Mouse (Mus musculus) intestine, postnatal 0 days (tissue): Measurements from ENCODE around the gene Lipe. TPM values are rescaled to one million over a fixed set of nuclear protein-coding genes. Genes with fewer than 3 reads are reported as not detected.

Experiments
- ATAC-seq: fragments of 200-750 bp; cut with Nextera tagmentation; 2 replicates; pipeline ENCODE4 v1.8.0; 2017; ENCODE audit warnings: mild to moderate bottlenecking, moderate TSS enrichment, moderate library complexity
- H3K27ac ChIP-seq: fragments of 300-500 bp; sonication (generic); 2 replicates; pipeline ENCODE4 v1.5.1; 2014; ENCODE audit warnings: mild to moderate bottlenecking, low read depth, low read length, moderate library complexity
- H3K27me3 ChIP-seq: fragments of 300-500 bp; sonication (generic); replicated peaks from 2 replicates; pipeline ENCODE4 v1.6.1; 2014; ENCODE audit warnings: low read length, mixed read lengths; ENCODE audit not compliant: control insufficient read depth, insufficient read depth
- H3K36me3 ChIP-seq: fragments of 300-500 bp; sonication (generic); 2 replicates; pipeline ENCODE4 v1.6.1; 2014; ENCODE audit warnings: mild to moderate bottlenecking, moderate library complexity; ENCODE audit not compliant: control insufficient read depth, insufficient read depth
- H3K4me1 ChIP-seq: fragments of 300-500 bp; sonication (generic); replicated peaks from 2 replicates; pipeline ENCODE4 v1.6.1; 2014; ENCODE audit warnings: antibody characterized with exemption, low read length, mixed read lengths; ENCODE audit not compliant: control insufficient read depth, insufficient read depth
- H3K4me2 ChIP-seq: fragments of 300-500 bp; sonication (generic); replicated peaks from 2 replicates; pipeline ENCODE4 v1.6.1; 2014; ENCODE audit warnings: low read depth, mild to moderate bottlenecking, moderate library complexity
- H3K4me3 ChIP-seq: fragments of 300-500 bp; sonication (generic); 2 replicates; pipeline ENCODE4 v1.5.1; 2014; ENCODE audit warnings: low read depth, low read length
- H3K9ac ChIP-seq: fragments of 300-500 bp; sonication (generic); 2 replicates; pipeline ENCODE4 v1.6.1; 2014; ENCODE audit warnings: mild to moderate bottlenecking, low read depth, low read length
- H3K9me3 ChIP-seq: fragments of 300-500 bp; sonication (generic); 2 replicates; pipeline ENCODE4 v1.6.1; 2016; ENCODE audit warnings: mixed run types; ENCODE audit not compliant: control insufficient read depth
- CTCF ChIP-seq: sonication (generic); IDR thresholded peaks from 2 replicates; pipeline ENCODE4 v1.5.1; 2016; ENCODE audit warnings: low read depth, mild to moderate bottlenecking, control low read depth, antibody characterized with exemption, moderate library complexity
- WGBS: fragments of 180-500 bp; shearing (Covaris S2); extraction: QIAGEN DNeasy Blood & Tissue Kit; methylation state at CpG from one replicate; pipeline ENCODE4 v1.1.7; 2014; 5-methylcytosine and 5-hydroxymethylcytosine counted together
- polyA plus RNA-seq: library from polyadenylated mRNA; unstranded; fragments of >200 nt; fragmentation: Nextera tagmentation; extraction: Ambion mirVana; gene quantifications from 2 replicates; pipeline ENCODE4 v1.2.1, GENCODE M21; 2015

The Lipe gene
- polyA plus RNA-seq, 1 experiment from 2014 or later, result 15.0 TPM

- H3K27me3 ChIP-seq, result peaks cover 25% of the 10 kb centered on the region
- H3K4me3 ChIP-seq, result no peak overlapping the region
- H3K9me3 ChIP-seq, result no peaks in the 10 kb centered on the region
- no peak for TF ChIP-seq CTCF
- H3K4me1 ChIP-seq, result no peaks in the 10 kb centered on the region
- no peak overlapping the region for H3K9ac ChIP-seq
- ATAC-seq, result no peak
- no peaks in the 10 kb centered on the region for H3K36me3 ChIP-seq
- H3K27ac ChIP-seq, result no peak overlapping the region
- WGBS, result 63% methylated on average over 5 of the region's 5 CpGs
- H3K4me2 ChIP-seq, result no peak overlapping the region
Observed at GRCm38 (mm10) chr7:25372441-25372840, 26.1 kb downstream of the Lipe start.

GRCm38 (mm10) chr7:25369058-25369749 is 29.3 kb downstream of the Lipe start, which contains the start of gene Cnfn:
Gene Cnfn (minus strand): TSS chr7:25369724.
- Histone ChIP-seq H3K27me3 (peaks cover 30% of the 10 kb centered on the region), H3K9ac (no peak within 1 kb of the TSS), H3K4me1 (no peaks in the 10 kb centered on the region), H3K4me2 (no peak within 1 kb of the TSS), H3K4me3 (no peak within 1 kb of the TSS), H3K9me3 (no peaks in the 10 kb centered on the region), H3K36me3 (peaks cover 5% of the 10 kb centered on the region; the same call in 1 of the 2 replicates), H3K27ac (no peak within 1 kb of the TSS)
- no peak for TF ChIP-seq CTCF
- WGBS, result 47% methylated on average over 12 of the region's 12 CpGs
- ATAC-seq, result no peak

GRCm38 (mm10) chr7:25368333-25368732 is 30.2 kb downstream of the Lipe start:
- H3K4me2 ChIP-seq, result no peak overlapping the region; the same call in 1 of the 2 replicates
- WGBS, result 27% methylated on average over 12 of the region's 12 CpGs
- peaks cover 14% of the 10 kb centered on the region for H3K36me3 ChIP-seq

GRCm38 (mm10) chr7:25367632-25368293 is 30.7 kb downstream of the Lipe start:
- 2% methylated on average over 32 of the region's 33 CpGs for WGBS
- no peaks in the 10 kb centered on the region for H3K9me3 ChIP-seq
- peak; percentile 71 for TF ChIP-seq CTCF
- H3K27me3 ChIP-seq, result peaks cover 30% of the 10 kb centered on the region
- H3K4me2 ChIP-seq, result peak overlapping the region; percentile 40
- no peak overlapping the region for H3K27ac ChIP-seq
- peak overlapping the region; percentile 18 for H3K4me3 ChIP-seq
- H3K9ac ChIP-seq, result no peak overlapping the region
- no peaks in the 10 kb centered on the region for H3K4me1 ChIP-seq
- H3K36me3 ChIP-seq, result peaks cover 19% of the 10 kb centered on the region
- ATAC-seq, result no peak

More at GRCm38 (mm10) chr7:25368333-25368732, 30.2 kb downstream of the Lipe start:
- ATAC-seq, result no peak
- no peak for TF ChIP-seq CTCF
- H3K9me3 ChIP-seq, result no peaks in the 10 kb centered on the region
- peaks cover 30% of the 10 kb centered on the region for H3K27me3 ChIP-seq
- peak overlapping the region; percentile 18; the same call in 1 of the 2 replicates for H3K4me3 ChIP-seq
- H3K27ac ChIP-seq, result no peak overlapping the region
- no peak overlapping the region for H3K9ac ChIP-seq
- H3K4me1 ChIP-seq, result no peaks in the 10 kb centered on the region

GRCm38 (mm10) chr7:25365937-25366625 is 32.4 kb downstream of the Lipe start:
- no peak for TF ChIP-seq CTCF
- WGBS, result 46% methylated on average over 13 of the region's 13 CpGs

GRCm38 (mm10) chr7:25363632-25364031 is 34.9 kb downstream of the Lipe start:
- no peak for TF ChIP-seq CTCF
- H3K9ac ChIP-seq, result no peak overlapping the region
- ATAC-seq, result no peak
- H3K9me3 ChIP-seq, result no peaks in the 10 kb centered on the region
- no peak overlapping the region for H3K27ac ChIP-seq
- no peaks in the 10 kb centered on the region for H3K4me1 ChIP-seq
- 93% methylated on average over 17 of the region's 17 CpGs for WGBS
- H3K4me3 ChIP-seq, result no peak overlapping the region
- H3K36me3 ChIP-seq, result peaks cover 33% of the 10 kb centered on the region
- H3K27me3 ChIP-seq, result peaks cover 18% of the 10 kb centered on the region
- no peak overlapping the region for H3K4me2 ChIP-seq

More at GRCm38 (mm10) chr7:25365937-25366625, 32.4 kb downstream of the Lipe start:
- Histone ChIP-seq H3K27me3 (peaks cover 30% of the 10 kb centered on the region), H3K27ac (no peak overlapping the region), H3K36me3 (peaks cover 19% of the 10 kb centered on the region), H3K9me3 (no peaks in the 10 kb centered on the region), H3K9ac (no peak overlapping the region), H3K4me2 (no peak overlapping the region), H3K4me3 (no peak overlapping the region), H3K4me1 (no peaks in the 10 kb centered on the region)
- ATAC-seq, result no peak
